Mouse (Mus musculus): ENCODE data around the gene Mgat4a. TPM values are rescaled to one million over a fixed set of nuclear protein-coding genes. Genes with fewer than 3 reads are reported as not detected.
A peak's percentile ranks its signal among the peaks of the same experiment; 100 is the strongest.

Mgat4a gene
- polyA plus RNA-seq, 1 experiment from 2014 or later: 6.3 TPM

GRCm38 (mm10) chr1:37436419-37436818 is 104.4 kb downstream of the Mgat4a start:
- Histone ChIP-seq H3K27me3 (no peaks in the 10 kb centered on the region), H3K36me3 (peaks cover 66% of the 10 kb centered on the region), H3K4me2 (no peak overlapping the region), H3K27ac (no peak overlapping the region), H3K9ac (no peak overlapping the region), H3K9me3 (no peaks in the 10 kb centered on the region), H3K4me3 (no peak overlapping the region), H3K4me1 (peaks cover 7% of the 10 kb centered on the region)
- ATAC-seq (ENCODE audit: borderline replicate concordance, extremely low read depth, low FRiP score, low TSS enrichment): no peak
- 91% methylated on average over 3 of the region's 3 CpGs for WGBS

- Histone ChIP-seq H3K27ac (peak overlapping the region; percentile 69), H3K4me3 (peak overlapping the region; percentile 91), H3K4me1 (peaks cover 24% of the 10 kb centered on the region), H3K9ac (peak overlapping the region; percentile 96), H3K27me3 (no peaks in the 10 kb centered on the region), H3K36me3 (peaks cover 37% of the 10 kb centered on the region), H3K9me3 (no peaks in the 10 kb centered on the region), H3K4me2 (peak overlapping the region; percentile 77)
- under 1% methylated on average over 40 of the region's 40 CpGs for WGBS
- ATAC-seq (ENCODE audit: borderline replicate concordance, extremely low read depth, low FRiP score, low TSS enrichment): peak; percentile 23; the same call in 1 of the 2 replicates
Measured at GRCm38 (mm10) chr1:37430297-37430840, 110.4 kb downstream of the Mgat4a start.

- Histone ChIP-seq H3K4me1 (peaks cover 24% of the 10 kb centered on the region), H3K27me3 (no peaks in the 10 kb centered on the region), H3K9me3 (no peaks in the 10 kb centered on the region), H3K4me2 (peak within 1 kb of the TSS; percentile 77), H3K4me3 (peak within 1 kb of the TSS; percentile 91), H3K9ac (peak within 1 kb of the TSS; percentile 96), H3K36me3 (peaks cover 37% of the 10 kb centered on the region), H3K27ac (peak within 1 kb of the TSS; percentile 69)
- WGBS: 2% methylated on average over 57 of the region's 57 CpGs
- peak; percentile 98 for ATAC-seq (ENCODE audit: borderline replicate concordance, extremely low read depth, low FRiP score, low TSS enrichment)
Measured at GRCm38 (mm10) chr1:37429366-37430296, 111.2 kb downstream of the Mgat4a start, which contains the start of the genes Coa5 and Unc50. Gene Coa5, minus strand, starts transcription at chr1:37430103. Gene Unc50, plus strand, starts transcription at chr1:37430139.

DNA sequence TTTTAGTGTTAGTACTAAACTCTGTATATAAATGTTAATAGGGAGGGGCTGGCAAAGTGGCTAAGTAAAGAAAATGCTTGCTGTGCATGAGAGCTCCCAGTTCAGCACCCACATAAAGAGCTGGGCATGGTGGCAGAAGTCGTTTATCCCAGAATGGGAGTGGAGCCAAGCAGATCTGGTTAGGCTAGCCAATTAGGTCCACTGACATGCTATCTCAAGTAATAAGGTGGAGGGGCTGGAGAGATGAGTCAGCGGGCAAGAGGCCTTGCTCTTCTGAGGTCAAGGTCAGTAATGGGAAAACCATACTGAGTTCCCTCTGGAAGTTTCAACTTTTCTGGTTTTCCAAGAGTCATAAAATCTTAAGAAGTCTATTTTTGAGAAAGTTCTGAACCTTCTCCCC is 111.9 kb downstream of the Mgat4a start:
- no peaks in the 10 kb centered on the region for H3K27me3 ChIP-seq
- H3K36me3 ChIP-seq: peaks cover 41% of the 10 kb centered on the region
- no peaks in the 10 kb centered on the region; the same call in 1 of the 2 replicates for H3K9me3 ChIP-seq
- peak overlapping the region; percentile 91 for H3K4me3 ChIP-seq
- peaks cover 24% of the 10 kb centered on the region for H3K4me1 ChIP-seq
- H3K27ac ChIP-seq: no peak overlapping the region
- H3K9ac ChIP-seq: peak overlapping the region; percentile 96; the same call in 1 of the 2 replicates
- WGBS: 64% methylated on average over 2 of the region's 2 CpGs
- H3K4me2 ChIP-seq: peak overlapping the region; percentile 77
- ATAC-seq (ENCODE audit: borderline replicate concordance, extremely low read depth, low FRiP score, low TSS enrichment): no peak

DNA sequence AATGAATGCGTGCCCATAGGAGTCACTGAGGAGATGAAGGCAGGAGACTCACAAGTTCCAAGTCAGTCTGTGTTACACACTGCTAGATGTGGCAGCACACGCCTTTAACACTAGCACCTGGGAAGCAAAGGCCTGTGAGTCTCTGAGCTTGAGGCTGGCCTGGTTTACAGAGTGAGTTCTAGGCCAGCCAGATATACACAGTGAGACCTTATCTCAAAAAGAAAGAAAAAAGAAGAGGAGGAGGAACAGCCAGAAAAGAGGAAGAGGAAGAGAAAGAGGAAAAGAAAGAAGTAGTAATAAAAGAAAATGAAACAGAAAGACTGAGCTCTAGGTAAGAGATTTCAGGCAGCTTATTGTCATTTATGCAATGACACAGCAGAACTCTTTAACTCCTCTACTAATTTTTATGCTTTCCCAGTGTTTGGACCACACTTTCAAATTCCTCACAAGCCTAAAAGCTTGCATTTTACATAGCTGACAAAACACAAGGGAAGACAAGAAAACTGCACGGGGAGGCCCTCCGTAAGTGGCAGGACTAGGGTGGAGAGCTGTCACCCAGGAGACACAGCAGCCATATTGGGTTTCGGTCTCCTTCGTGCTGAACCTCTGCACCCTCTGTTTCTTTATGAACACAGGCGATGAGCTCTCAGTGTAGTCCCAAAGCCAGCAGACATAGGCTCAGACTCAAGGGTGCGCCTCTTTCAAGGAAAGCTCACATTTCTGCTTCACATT is 113.5 kb downstream of the Mgat4a start:
- no peak overlapping the region for H3K4me3 ChIP-seq
- H3K9me3 ChIP-seq: no peaks in the 10 kb centered on the region; the same call in 1 of the 2 replicates
- H3K27ac ChIP-seq: no peak overlapping the region
- H3K36me3 ChIP-seq: peaks cover 28% of the 10 kb centered on the region
- WGBS: 92% methylated on average over 8 of the region's 8 CpGs
- no peak overlapping the region for H3K9ac ChIP-seq
- H3K4me1 ChIP-seq: peaks cover 24% of the 10 kb centered on the region
- no peaks in the 10 kb centered on the region for H3K27me3 ChIP-seq
- ATAC-seq (ENCODE audit: borderline replicate concordance, extremely low read depth, low FRiP score, low TSS enrichment): no peak
- no peak overlapping the region for H3K4me2 ChIP-seq

GRCm38 (mm10) chr1:37419420-37419819 is 121.4 kb downstream of the Mgat4a start:
- no peak overlapping the region for H3K9ac ChIP-seq
- no peak overlapping the region for H3K27ac ChIP-seq
- H3K36me3 ChIP-seq: peaks cover 26% of the 10 kb centered on the region
- no peak overlapping the region for H3K4me3 ChIP-seq
- no peak for ATAC-seq (ENCODE audit: borderline replicate concordance, extremely low read depth, low FRiP score, low TSS enrichment)
- no peaks in the 10 kb centered on the region; the same call in 1 of the 2 replicates for H3K9me3 ChIP-seq
- H3K4me2 ChIP-seq: no peak overlapping the region
- no peaks in the 10 kb centered on the region for H3K4me1 ChIP-seq
- WGBS: 94% methylated on average over 1 of the region's 1 CpGs
- H3K27me3 ChIP-seq: no peaks in the 10 kb centered on the region

DNA sequence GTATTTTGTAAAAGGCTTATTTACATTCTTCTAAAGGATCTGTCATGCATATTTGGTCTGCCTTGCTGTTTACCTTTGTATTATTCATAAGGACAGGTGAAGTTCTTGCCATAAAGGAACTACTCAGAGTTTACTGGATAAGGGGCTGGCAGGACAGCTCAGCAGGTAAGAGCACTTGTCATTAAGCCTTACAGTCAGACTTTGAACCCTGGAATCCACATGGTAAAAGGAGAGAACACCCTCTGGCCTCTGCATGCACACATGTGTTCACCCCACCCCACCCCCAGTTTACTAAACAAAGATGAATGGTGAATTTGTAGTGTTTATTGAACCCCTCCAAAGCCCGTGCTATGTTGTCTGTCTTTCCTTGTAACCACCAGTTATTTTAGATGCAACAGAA is 125.4 kb downstream of the Mgat4a start:
- Histone ChIP-seq H3K27ac (no peak overlapping the region), H3K9me3 (no peaks in the 10 kb centered on the region), H3K4me1 (no peaks in the 10 kb centered on the region), H3K4me3 (no peak overlapping the region), H3K4me2 (no peak overlapping the region), H3K36me3 (peaks cover 21% of the 10 kb centered on the region), H3K9ac (no peak overlapping the region), H3K27me3 (no peaks in the 10 kb centered on the region)
- 74% methylated on average over 1 of the region's 1 CpGs for WGBS
- ATAC-seq (ENCODE audit: borderline replicate concordance, extremely low read depth, low FRiP score, low TSS enrichment): no peak

DNA sequence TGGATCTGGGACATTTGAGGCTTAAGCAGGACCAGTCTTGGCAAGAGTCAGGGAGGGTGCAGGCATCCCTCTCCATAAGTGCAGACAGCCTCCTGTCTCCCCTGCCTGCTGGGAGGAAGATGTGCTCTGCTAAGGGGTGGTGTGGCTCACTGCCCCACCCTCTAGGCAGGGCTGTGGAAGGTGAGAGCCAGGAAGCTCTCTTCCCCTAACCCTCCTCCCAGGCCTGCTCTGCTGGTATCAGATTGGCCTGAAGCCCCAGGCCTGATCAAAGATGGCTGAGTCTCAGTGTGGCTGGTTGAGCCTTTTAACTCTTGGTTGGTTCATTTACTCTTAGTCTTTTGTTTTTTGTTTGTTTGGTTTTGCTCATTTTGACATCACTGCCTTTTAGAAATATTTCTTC is 131.2 kb downstream of the Mgat4a start:
- H3K9me3 ChIP-seq: no peaks in the 10 kb centered on the region
- no peak for ATAC-seq (ENCODE audit: borderline replicate concordance, extremely low read depth, low FRiP score, low TSS enrichment)
- no peak overlapping the region for H3K9ac ChIP-seq

DNA sequence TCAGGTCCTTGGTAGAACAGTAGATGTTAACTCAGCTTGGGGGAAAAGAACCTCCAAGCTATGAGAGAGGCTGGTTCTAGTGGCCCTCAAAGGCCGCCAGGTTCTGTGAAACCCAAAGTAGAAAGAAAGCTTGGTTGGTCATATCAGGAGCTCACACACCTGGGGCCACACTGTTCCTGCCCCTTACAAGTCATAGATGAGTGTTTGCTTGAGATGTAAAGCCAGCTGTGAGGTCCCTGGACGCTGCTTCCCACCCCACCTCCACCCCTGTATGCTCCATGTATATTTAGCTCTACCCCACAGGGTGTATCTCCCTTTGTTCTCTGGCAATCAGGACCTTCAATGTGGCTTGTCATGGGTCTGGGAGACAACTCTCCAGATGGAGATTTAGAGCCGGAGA is 132.1 kb downstream of the Mgat4a start:
- H3K9me3 ChIP-seq: no peaks in the 10 kb centered on the region
- no peak overlapping the region for H3K9ac ChIP-seq
- no peak overlapping the region for H3K4me2 ChIP-seq
- WGBS: 49% methylated on average over 3 of the region's 3 CpGs
- no peaks in the 10 kb centered on the region for H3K27me3 ChIP-seq
- no peaks in the 10 kb centered on the region for H3K36me3 ChIP-seq
- no peaks in the 10 kb centered on the region for H3K4me1 ChIP-seq
- no peak overlapping the region for H3K27ac ChIP-seq
- no peak overlapping the region for H3K4me3 ChIP-seq
- no peak for ATAC-seq (ENCODE audit: borderline replicate concordance, extremely low read depth, low FRiP score, low TSS enrichment)

More for the DNA sequence above, 131.2 kb downstream of the Mgat4a start:
- H3K4me2 ChIP-seq: no peak overlapping the region
- no peak overlapping the region for H3K27ac ChIP-seq
- H3K4me1 ChIP-seq: no peaks in the 10 kb centered on the region
- H3K36me3 ChIP-seq: no peaks in the 10 kb centered on the region
- no peak overlapping the region for H3K4me3 ChIP-seq
- no peaks in the 10 kb centered on the region for H3K27me3 ChIP-seq

DNA sequence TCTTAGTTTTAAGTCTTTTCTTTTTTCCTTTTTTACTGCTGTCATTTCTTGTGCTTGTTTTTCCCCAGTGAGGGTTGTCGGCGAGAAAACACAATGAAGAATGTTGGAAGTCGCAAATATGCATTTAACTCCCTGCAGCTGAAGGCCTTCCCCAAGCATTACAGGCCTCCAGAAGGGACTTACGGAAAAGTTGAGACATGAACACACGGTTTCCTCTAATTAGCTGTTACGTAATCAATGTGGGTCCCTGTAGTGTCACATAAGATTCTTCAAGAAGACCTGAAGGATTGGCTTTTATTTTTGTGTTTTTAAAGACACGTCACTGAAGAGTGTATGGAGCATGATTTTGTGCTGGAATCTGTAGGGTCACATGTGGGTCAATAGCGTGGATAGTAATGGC is 132.8 kb downstream of the Mgat4a start:
- Histone ChIP-seq H3K27ac (no peak overlapping the region), H3K9me3 (no peaks in the 10 kb centered on the region), H3K4me3 (no peak overlapping the region), H3K4me1 (no peaks in the 10 kb centered on the region), H3K36me3 (no peaks in the 10 kb centered on the region), H3K27me3 (no peaks in the 10 kb centered on the region), H3K4me2 (no peak overlapping the region), H3K9ac (no peak overlapping the region)
- WGBS: 72% methylated on average over 8 of the region's 8 CpGs
- ATAC-seq (ENCODE audit: borderline replicate concordance, extremely low read depth, low FRiP score, low TSS enrichment): no peak

DNA sequence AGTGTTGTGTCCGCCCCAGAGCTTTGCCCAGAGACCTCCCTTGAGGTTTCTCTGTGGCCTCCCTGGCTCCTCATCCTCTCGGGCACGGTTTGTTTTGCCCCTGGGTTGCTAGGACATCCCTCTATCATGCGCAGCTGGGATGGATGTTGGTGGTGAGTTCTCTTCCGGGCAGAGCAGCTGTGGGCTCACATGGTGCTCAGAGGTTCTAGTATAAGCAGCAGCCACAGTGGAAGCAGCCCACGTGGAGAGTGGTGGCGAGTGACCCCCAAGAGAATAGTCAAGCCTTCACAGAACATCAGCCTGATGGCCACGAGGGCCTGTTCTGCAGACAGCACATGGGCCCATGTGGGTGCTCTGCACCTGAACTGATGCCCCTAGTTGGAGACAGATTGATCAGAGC is 133.6 kb downstream of the Mgat4a start:
- Histone ChIP-seq H3K27ac (no peak overlapping the region), H3K4me3 (no peak overlapping the region), H3K27me3 (no peaks in the 10 kb centered on the region), H3K9ac (no peak overlapping the region), H3K4me1 (no peaks in the 10 kb centered on the region), H3K4me2 (no peak overlapping the region), H3K36me3 (no peaks in the 10 kb centered on the region), H3K9me3 (no peaks in the 10 kb centered on the region)
- WGBS: 79% methylated on average over 8 of the region's 8 CpGs
- no peak for ATAC-seq (ENCODE audit: borderline replicate concordance, extremely low read depth, low FRiP score, low TSS enrichment)

Data from lung, embryonic 15.5 days (tissue).